Mouse (Mus musculus): Measurements from ENCODE around the gene Gm8909.
"Not testable (repeated sequence)": the region's sequence is repeated elsewhere in the genome, so short reads cannot be mapped to it uniquely, and the experiment has no call there.

DNA sequence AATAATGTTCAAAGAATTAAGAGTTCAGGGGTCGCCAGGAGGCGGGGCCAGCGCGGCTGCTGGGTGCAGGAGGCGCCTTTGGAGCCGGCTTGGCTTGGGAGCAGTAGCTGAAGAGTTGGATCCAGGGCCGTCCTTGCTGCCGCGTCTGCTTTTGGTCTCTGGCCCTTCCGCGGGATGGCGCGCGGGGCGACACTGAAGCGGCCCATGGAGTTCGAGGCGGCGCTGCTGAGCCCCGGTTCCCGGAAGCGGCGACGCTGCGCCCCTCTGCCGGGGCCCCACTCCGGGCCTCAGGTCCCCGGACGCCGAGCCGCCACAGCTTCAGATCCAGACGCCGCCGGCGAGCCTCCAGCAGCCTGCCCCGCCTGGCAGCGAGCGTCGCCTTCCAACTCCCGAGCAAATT lies 10.6 kb upstream of the Gm8909 start:
- TF ChIP-seq POLR2A (IDR thresholded peaks at IDR 0.05; ENCODE audit: insufficient read length, low read depth); CEBPB (IDR thresholded peaks at IDR 0.05; ENCODE audit: insufficient read depth, poor library complexity, severe bottlenecking); POLR2AphosphoS2 (IDR thresholded peaks at IDR 0.05; ENCODE audit: insufficient read length, low read depth): not testable (repeated sequence)
